Mouse (Mus musculus): ENCODE results near the gene Gm49342.
"Not testable (repeated sequence)": the region's sequence is repeated elsewhere in the genome, so short reads cannot be mapped to it uniquely, and the experiment has no call there.

Gm49342 gene

GRCm38 (mm10) chr14:50938119-50938908 is 6.0 kb upstream of the Gm49342 start:
- DNase-seq: no peak

GRCm38 (mm10) chr14:50938940-50939339 is 5.4 kb upstream of the Gm49342 start:
- no peak for DNase-seq

GRCm38 (mm10) chr14:50944668-50945033 is 334 bp downstream of the Gm49342 start:
- DNase-seq: not testable (repeated sequence)

- not testable (repeated sequence) for DNase-seq
Measured at GRCm38 (mm10) chr14:50945081-50945480, 764 bp downstream of the Gm49342 start.

- DNase-seq: not testable (repeated sequence)
Measured at GRCm38 (mm10) chr14:50945526-50945925, 1.2 kb downstream of the Gm49342 start.

GRCm38 (mm10) chr14:50955487-50955886 is 11.2 kb downstream of the Gm49342 start:
- no peak for DNase-seq

GRCm38 (mm10) chr14:50955942-50956508 is 11.7 kb downstream of the Gm49342 start, which contains the start of gene Pnp2:
Pnp2 (plus strand) TSS chr14:50955992.
- peak; percentile 51 for DNase-seq

- not testable (repeated sequence) for DNase-seq
Measured at GRCm38 (mm10) chr14:50956724-50957123, 12.4 kb downstream of the Gm49342 start.

- DNase-seq: not testable (repeated sequence)
Measured at GRCm38 (mm10) chr14:50957146-50957545, 12.8 kb downstream of the Gm49342 start.

GRCm38 (mm10) chr14:50958289-50958995 is 14.1 kb downstream of the Gm49342 start:
- DNase-seq: not testable (repeated sequence)

GRCm38 (mm10) chr14:50968216-50968980 is 24.1 kb downstream of the Gm49342 start:
- no peak for DNase-seq

GRCm38 (mm10) chr14:50969041-50969440 is 24.7 kb downstream of the Gm49342 start:
- DNase-seq: no peak

GRCm38 (mm10) chr14:50969558-50970544 is 25.5 kb downstream of the Gm49342 start:
- peak; percentile 12 for DNase-seq

- DNase-seq: no peak
Measured at GRCm38 (mm10) chr14:50970822-50971221, 26.5 kb downstream of the Gm49342 start.

- not testable (repeated sequence) for DNase-seq
Measured at GRCm38 (mm10) chr14:50973054-50973453, 28.7 kb downstream of the Gm49342 start.

GRCm38 (mm10) chr14:50973700-50974099 is 29.4 kb downstream of the Gm49342 start:
- no peak for DNase-seq

GRCm38 (mm10) chr14:50975001-50975400 is 30.7 kb downstream of the Gm49342 start:
- no peak for DNase-seq

GRCm38 (mm10) chr14:50976674-50977073 is 32.4 kb downstream of the Gm49342 start:
- DNase-seq: no peak

GRCm38 (mm10) chr14:50978451-50978850 is 34.1 kb downstream of the Gm49342 start:
- not testable (repeated sequence) for DNase-seq

- DNase-seq: no peak
Measured at GRCm38 (mm10) chr14:50979631-50980030, 35.3 kb downstream of the Gm49342 start.

- no peak for DNase-seq
Measured at GRCm38 (mm10) chr14:50981207-50981606, 36.9 kb downstream of the Gm49342 start.

GRCm38 (mm10) chr14:50981837-50982236 is 37.5 kb downstream of the Gm49342 start:
- DNase-seq: no peak
